ENCODE assay signal across 23 mouse cellular contexts in genomic region chr17:35731431-35732145, GRCm38 (mm10). TPM values are rescaled to one million over a fixed set of nuclear protein-coding genes. Genes with fewer than 3 reads are reported as not detected.
DNase-seq lines count a peak whose midpoint lies in the region; TF ChIP-seq lines count a peak whose summit lies in the region.
"Had no signal": no experiment of that assay in that cellular context is flagged by ENCODE, and none has a peak within 500 bp of the region (broad histone marks: within the 10 kb centered on the region; RNA-seq: fewer than 3 reads in every experiment).

No protein-coding gene starts in this region.

- intact Hi-C loops in heart, adult 2 months (cut with DNase I): no loop called here

- no peaks in the 10 kb centered on the region for H3K9me3 ChIP-seq in heart, embryonic 10.5 days
- no peaks in the 10 kb centered on the region for H3K9me3 ChIP-seq in CH12.LX (replicated peaks; ENCODE audit: low read length)
- H3K9me3 ChIP-seq in midbrain, embryonic 10.5 days (replicated peaks): no peaks in the 10 kb centered on the region
- H3K9me3 ChIP-seq: forebrain, embryonic 10.5 days; G1E; heart, embryonic 15.5 days; hindbrain, embryonic 10.5 days; liver, embryonic 12.5 days; lung, embryonic 15.5 days had no signal

- no peaks in the 10 kb centered on the region for H3K79me2 ChIP-seq in heart, adult 2 months (replicated peaks; ENCODE audit: control insufficient read depth, insufficient read depth, low read length)
- H3K79me2 ChIP-seq in CH12.LX (replicated peaks; ENCODE audit: control insufficient read depth, extremely low read depth, insufficient read depth, poor library complexity, severe bottlenecking): no peaks in the 10 kb centered on the region

- H3K4me2 ChIP-seq in CH12.LX (ENCODE audit: insufficient read depth, low read depth, poor library complexity, severe bottlenecking): peak overlapping the region; percentile 35; the same call in 1 of the 2 replicates
- H3K4me2 ChIP-seq: heart, embryonic 15.5 days; liver, embryonic 12.5 days; lung, embryonic 15.5 days had no signal

- WGBS in heart, embryonic 10.5 days: 56% methylated on average over 10 of the region's 10 CpGs
- WGBS in heart, adult 2 months: 60% methylated on average over 10 of the region's 10 CpGs
- 74% methylated on average over 10 of the region's 10 CpGs for WGBS in midbrain, embryonic 10.5 days

- TF ChIP-seq EP300 in heart, adult 2 months (IDR thresholded peaks at IDR 0.05; ENCODE audit: insufficient read depth, low read depth, low read length): no peak
- TF ChIP-seq EP300 in CH12.LX (IDR thresholded peaks at IDR 0.05; ENCODE audit: low read length): no peak

- no peak for TF ChIP-seq RAD21 in CH12.LX (IDR thresholded peaks at IDR 0.05; ENCODE audit: low read depth, low read length)

- TF ChIP-seq CTCF in heart, adult 2 months (IDR thresholded peaks at IDR 0.05): no peak
- no peak for TF ChIP-seq CTCF in CH12.LX (conservative IDR thresholded peaks at IDR 0.05 in 1 of 2, IDR thresholded peaks at IDR 0.05 in 1 of 2; ENCODE audit: low read depth in 2 of 2, low read length in 2 of 2)

- H3K4me1 ChIP-seq in heart, embryonic 10.5 days: peaks cover 34% of the 10 kb centered on the region
- H3K4me1 ChIP-seq in heart, adult 2 months (ENCODE audit: control insufficient read depth, insufficient read depth, low read length): no peaks in the 10 kb centered on the region
- peaks cover 4 to 7% of the 10 kb centered on the region in 2 experiments; a peak in 2 of 4 replicates for H3K4me1 ChIP-seq in CH12.LX (ENCODE audit: control insufficient read depth in 1 of 2, insufficient read depth in 2 of 2)
- peaks cover 12% of the 10 kb centered on the region for H3K4me1 ChIP-seq in midbrain, embryonic 10.5 days
- H3K4me1 ChIP-seq: lung, embryonic 15.5 days had no signal

- H3K36me3 ChIP-seq in heart, embryonic 10.5 days: no peaks in the 10 kb centered on the region
- no peaks in the 10 kb centered on the region for H3K36me3 ChIP-seq in heart, adult 2 months (ENCODE audit: control insufficient read depth, insufficient read depth, low read length)
- no peaks in the 10 kb centered on the region for H3K36me3 ChIP-seq in CH12.LX (replicated peaks in 1 of 2; ENCODE audit: control insufficient read depth in 1 of 2, insufficient read depth in 1 of 2, low read length in 1 of 2)
- H3K36me3 ChIP-seq in midbrain, embryonic 10.5 days: no peaks in the 10 kb centered on the region
- H3K36me3 ChIP-seq: forebrain, embryonic 10.5 days; G1E; heart, embryonic 15.5 days; hindbrain, embryonic 10.5 days; liver, embryonic 12.5 days; lung, embryonic 15.5 days had no signal

- in situ Hi-C loops in CH12.LX (cut with MboI; ENCODE audit: low pct_ligation_motif_present, low pct_unique_long_range_greater_than_20kb, low sequenced_read_pairs): loop anchor here (10.0 kb wide), 1 partner anchor 133 kb away; the partner anchor contains the start of genes Nrm and Ppp1r18

- H3K27me3 ChIP-seq in heart, embryonic 10.5 days (ENCODE audit: insufficient read depth, poor library complexity, severe bottlenecking): peaks cover 9% of the 10 kb centered on the region; the same call in 1 of the 2 replicates
- H3K27me3 ChIP-seq in heart, adult 2 months (ENCODE audit: control insufficient read depth, insufficient read depth, low read length): no peaks in the 10 kb centered on the region
- H3K27me3 ChIP-seq in CH12.LX (replicated peaks): peaks cover 11% of the 10 kb centered on the region
- H3K27me3 ChIP-seq in midbrain, embryonic 10.5 days (ENCODE audit: low read depth, poor library complexity, severe bottlenecking): peaks cover 19% of the 10 kb centered on the region
- H3K27me3 ChIP-seq: heart, embryonic 15.5 days; lung, embryonic 15.5 days had no signal

- dilution Hi-C loops in CH12.LX (cut with MboI; ENCODE audit: extremely low pct_ligation_motif_present, extremely low pct_unique_long_range_greater_than_20kb, low sequenced_read_pairs): no loop called here

- H3K9ac ChIP-seq in heart, adult 2 months (ENCODE audit: low read depth, low read length): no peak overlapping the region
- H3K9ac ChIP-seq in CH12.LX (ENCODE audit: insufficient read depth, low read depth): no peak overlapping the region
- H3K9ac ChIP-seq: forebrain, postnatal 0 days; heart, embryonic 15.5 days; liver, embryonic 12.5 days; lung, embryonic 15.5 days had no signal

- peak overlapping the region; percentile 56; the same call in 1 of the 2 replicates for H3K27ac ChIP-seq in heart, embryonic 10.5 days
- no peak overlapping the region for H3K27ac ChIP-seq in heart, adult 2 months
- H3K27ac ChIP-seq in CH12.LX (ENCODE audit: insufficient read depth, low read depth): no peak overlapping the region
- no peak overlapping the region for H3K27ac ChIP-seq in midbrain, embryonic 10.5 days (replicated peaks)
- H3K27ac ChIP-seq: forebrain, embryonic 10.5 days; heart, embryonic 15.5 days; hindbrain, embryonic 10.5 days; layer of hippocampus, adult 2 months; left cerebral cortex, adult 2 months; liver, embryonic 12.5 days; lung, embryonic 15.5 days had no signal

- DNase-seq in heart, embryonic 10.5 days (ENCODE audit: low spot score): no peak
- DNase-seq in heart, adult 2 months: no peak
- DNase-seq in CH12.LX (ENCODE audit: extremely low read depth): no peak
- peak; percentile 90 for DNase-seq in ZHBTc4 (ENCODE audit: low read depth, low spot score)
- DNase-seq in lung, postnatal 14 days: peak; percentile 24
- no peak for DNase-seq in midbrain, embryonic 10.5 days (ENCODE audit: low spot score)
- DNase-seq in natural killer cell, adult 2 months (ENCODE audit: low spot score in 2 of 2): no peak
- DNase-seq in c-Kit-positive CD71-positive TER-119-positive erythroid progenitor cells, embryonic 14.5 days (ENCODE audit: low spot score): no peak
- DNase-seq: B cell, adult 2 months; cerebellum, adult 9-10 months; forebrain, postnatal 0 days; kidney, adult 18-20 months; kidney, postnatal 10 days; thymus, postnatal 25 days had no signal

- TF ChIP-seq POLR2A in heart, adult 2 months (IDR thresholded peaks at IDR 0.05; ENCODE audit: insufficient read depth, low read depth, low read length): no peak
- TF ChIP-seq POLR2A in CH12.LX (IDR thresholded peaks at IDR 0.05; ENCODE audit: low read depth, low read length): no peak

- H3K4me3 ChIP-seq in heart, embryonic 10.5 days: no peak overlapping the region
- no peak overlapping the region for H3K4me3 ChIP-seq in heart, adult 2 months
- no peak overlapping the region for H3K4me3 ChIP-seq in CH12.LX (replicated peaks in 1 of 3; ENCODE audit: low read depth in 2 of 3, low read length in 2 of 3, poor library complexity in 1 of 3)
- no peak overlapping the region for H3K4me3 ChIP-seq in midbrain, embryonic 10.5 days
- H3K4me3 ChIP-seq: forebrain, embryonic 10.5 days; heart, embryonic 15.5 days; hindbrain, embryonic 10.5 days; layer of hippocampus, adult 2 months; left cerebral cortex, adult 2 months; liver, embryonic 12.5 days; lung, embryonic 15.5 days had no signal

TF ChIP-seq in CH12.LX, 34 proteins besides CTCF, POLR2A, EP300 and RAD21:
- TF ChIP-seq PAX5 (IDR thresholded peaks at IDR 0.05; ENCODE audit: low read length) (no peak), NRF1 (IDR thresholded peaks at IDR 0.05; ENCODE audit: low read depth, low read length) (no peak), POLR2AphosphoS2 (IDR thresholded peaks at IDR 0.05; ENCODE audit: low read depth, low read length) (no peak), JUN (IDR thresholded peaks at IDR 0.05; ENCODE audit: insufficient read depth, low read depth, low read length) (0 out of 2 replicates have a peak, but pooled peaks have one; percentile 0)

RNA-seq across cellular contexts. Expression of gene Ddr1, which starts 27.2 kb away (rescaled TPM):
- 109 and 158 TPM in 2 replicates for polyA plus RNA-seq in heart, embryonic 10.5 days (2016; fragmentation: Nextera tagmentation; extraction: Ambion mirVana)
- 10 to 100 TPM; 25.9 to 30.6 TPM for total RNA-seq in heart, adult 2 months (2021)
- 24.4 and 27.6 TPM in 2 replicates for polyA plus RNA-seq in heart, adult 2 months (2012; rRNA removed)
- total RNA-seq in CH12.LX (2012; rRNA removed) (3.5 and 3.6 TPM in 2 replicates), CH12.LX (2014; rRNA removed) (0.83 and 1.3 TPM in 2 replicates)
- 3.0 and 3.1 TPM in 2 replicates for polyA plus RNA-seq in CH12.LX (2012; ENCODE audit: insufficient read length, low read depth)
- polyA plus RNA-seq in midbrain, embryonic 10.5 days (2016; fragmentation: Nextera tagmentation; extraction: Ambion mirVana): 142 and 193 TPM in 2 replicates
- total RNA-seq: G1E; granulocyte monocyte progenitor cell, adult 5-6 weeks had no signal

RNA-seq across cellular contexts. Expression of gene Gtf2h4, which starts 58.0 kb away (rescaled TPM):
- 34.7 and 43.5 TPM in 2 replicates for polyA plus RNA-seq in heart, embryonic 10.5 days (2016; fragmentation: Nextera tagmentation; extraction: Ambion mirVana)
- 10 to 100 TPM; 15.0 to 20.6 TPM for total RNA-seq in heart, adult 2 months (2021)
- polyA plus RNA-seq in heart, adult 2 months (2012; rRNA removed): 19.2 and 21.0 TPM in 2 replicates
- total RNA-seq in CH12.LX (2012; rRNA removed) (51.7 and 55.7 TPM in 2 replicates), CH12.LX (2014; rRNA removed) (35.3 and 40.7 TPM in 2 replicates)
- 40.0 and 40.4 TPM in 2 replicates for polyA plus RNA-seq in CH12.LX (2012; ENCODE audit: insufficient read length, low read depth)
- 50.1 and 52.3 TPM in 2 replicates for polyA plus RNA-seq in midbrain, embryonic 10.5 days (2016; fragmentation: Nextera tagmentation; extraction: Ambion mirVana)

Comparison
In these comparisons a context has a peak if more than half of its experiments do, and no peak if none do; other contexts are left out.
1. DNase-seq: peak in ZHBTc4 (single experiment) and lung, postnatal 14 days (single experiment); none in heart, embryonic 10.5 days (single experiment), heart, adult 2 months (0 of 2), CH12.LX (single experiment), midbrain, embryonic 10.5 days (single experiment), natural killer cell, adult 2 months (0 of 2) and c-Kit-positive CD71-positive TER-119-positive erythroid progenitor cells, embryonic 14.5 days (single experiment).